Mouse (Mus musculus) G1E-ER4 (cell line): Measurements from ENCODE around the gene Gna15. TPM values are rescaled to one million over a fixed set of nuclear protein-coding genes. Genes with fewer than 3 reads are reported as not detected.

Experiments
- GATA1 ChIP-seq: IDR thresholded peaks from one replicate; pipeline ENCODE4 v1.8.0; 2012; ENCODE audit warnings: low read length, inconsistent platforms
- polyA plus RNA-seq: library from polyadenylated mRNA; stranded (reverse); fragments of >175 nt; gene quantifications from 2 replicates; pipeline ENCODE4 v1.2.3, GENCODE M21; 2012

Gna15 gene
- polyA plus RNA-seq, 1 experiment = 47.3 TPM

DNA sequence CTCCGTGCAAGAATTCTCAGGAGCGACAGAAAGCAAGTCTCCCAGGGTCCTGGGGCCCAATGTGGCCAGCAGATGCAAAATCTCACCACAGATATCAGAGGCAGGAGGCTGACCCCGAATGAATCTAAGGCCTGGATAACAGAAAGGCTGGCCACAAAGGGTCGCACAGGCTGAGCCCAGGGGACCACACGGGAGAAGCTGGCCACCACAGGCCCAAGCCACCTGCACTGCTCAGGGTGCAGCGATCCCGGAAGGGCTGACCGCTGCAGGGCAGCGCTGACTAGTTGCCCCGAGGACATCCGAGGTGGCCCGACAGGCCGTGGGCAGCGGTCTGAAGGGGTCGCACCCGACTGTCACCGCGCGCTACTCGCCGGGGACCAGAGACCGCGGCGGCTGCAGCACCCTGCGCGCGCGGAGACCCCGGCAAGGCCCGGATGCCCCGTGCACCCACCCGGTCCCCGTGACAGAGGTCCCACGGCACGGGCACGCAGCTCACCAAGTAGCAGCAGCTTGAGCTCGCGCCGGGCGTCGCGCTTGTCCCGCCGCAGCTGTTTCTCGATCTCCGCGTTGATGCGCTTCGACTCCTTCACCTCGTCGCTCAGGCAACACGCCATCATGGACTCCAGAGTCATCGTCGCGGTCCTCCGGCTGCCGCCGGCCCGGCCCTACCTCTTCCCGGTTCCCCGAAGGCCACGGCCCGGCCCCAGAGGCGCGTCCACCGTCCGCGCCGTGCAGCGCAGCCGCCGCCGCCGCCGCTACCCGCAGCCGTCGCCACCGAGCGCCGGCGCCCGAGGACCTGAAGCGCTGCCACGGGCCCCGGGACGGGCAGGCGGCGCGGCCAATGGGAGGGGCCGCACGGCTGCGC, 20.5 kb upstream of the Gna15 start:
- TF ChIP-seq GATA1 = no peak

GRCm38 (mm10) chr10:81543633-81544032, 19.6 kb upstream of the Gna15 start:
- no peak for TF ChIP-seq GATA1

DNA sequence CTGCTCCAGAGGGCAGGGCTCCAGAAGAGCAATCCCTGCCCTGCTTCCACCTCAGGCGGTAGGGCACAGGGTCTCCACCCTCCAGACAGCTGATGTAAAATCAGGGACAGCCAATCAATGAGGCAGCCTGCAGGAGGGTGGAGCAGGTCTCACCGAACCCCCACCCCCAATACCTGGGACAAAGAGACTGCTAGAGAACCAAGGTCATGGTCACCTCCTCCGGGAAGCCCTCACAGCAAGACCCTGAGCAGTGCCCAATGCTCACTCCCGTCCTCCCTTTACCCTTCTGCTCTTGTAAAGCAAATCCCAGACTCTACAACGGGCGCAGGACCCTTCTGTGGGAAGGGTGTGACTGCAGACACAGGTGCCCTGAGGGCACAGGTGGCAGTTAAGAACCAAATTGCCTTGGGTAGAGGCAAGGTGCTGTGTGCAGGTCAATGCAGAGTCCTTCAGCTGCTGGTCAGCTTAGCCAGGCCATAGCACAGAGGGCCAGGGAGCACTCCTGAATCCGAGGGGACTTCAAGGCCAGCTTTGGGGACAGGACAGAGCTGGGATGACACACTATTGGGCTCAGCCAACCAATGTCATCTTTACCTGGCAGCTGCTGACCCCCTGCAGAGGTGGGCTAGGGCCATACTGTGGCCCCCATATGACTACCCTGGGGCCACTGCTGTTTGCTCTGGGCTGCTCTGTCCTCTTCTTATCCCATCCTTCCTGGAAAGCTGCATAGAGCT, 18.9 kb upstream of the Gna15 start:
- no peak for TF ChIP-seq GATA1

GRCm38 (mm10) chr10:81541803-81542202, 17.8 kb upstream of the Gna15 start:
- no peak for TF ChIP-seq GATA1

DNA sequence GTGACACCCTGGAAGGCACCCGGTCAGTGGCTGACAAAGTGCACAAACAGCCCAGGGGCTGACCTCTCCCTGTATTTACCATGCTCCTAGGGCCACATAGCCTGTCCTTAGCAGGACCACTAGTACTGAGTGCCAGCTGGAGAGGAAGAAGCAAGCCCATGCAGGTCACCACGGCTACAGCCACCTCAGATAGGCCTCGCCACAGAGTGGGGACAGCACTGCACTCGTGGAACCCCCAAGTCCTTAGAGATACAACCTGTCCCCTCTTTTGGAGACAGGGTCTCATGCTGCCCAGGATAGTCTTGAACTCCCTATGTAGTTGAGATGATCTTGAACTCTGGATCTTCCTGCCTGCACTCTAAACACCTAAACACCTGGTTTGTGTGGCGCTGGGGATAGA, 17.3 kb upstream of the Gna15 start:
- no peak for TF ChIP-seq GATA1

DNA sequence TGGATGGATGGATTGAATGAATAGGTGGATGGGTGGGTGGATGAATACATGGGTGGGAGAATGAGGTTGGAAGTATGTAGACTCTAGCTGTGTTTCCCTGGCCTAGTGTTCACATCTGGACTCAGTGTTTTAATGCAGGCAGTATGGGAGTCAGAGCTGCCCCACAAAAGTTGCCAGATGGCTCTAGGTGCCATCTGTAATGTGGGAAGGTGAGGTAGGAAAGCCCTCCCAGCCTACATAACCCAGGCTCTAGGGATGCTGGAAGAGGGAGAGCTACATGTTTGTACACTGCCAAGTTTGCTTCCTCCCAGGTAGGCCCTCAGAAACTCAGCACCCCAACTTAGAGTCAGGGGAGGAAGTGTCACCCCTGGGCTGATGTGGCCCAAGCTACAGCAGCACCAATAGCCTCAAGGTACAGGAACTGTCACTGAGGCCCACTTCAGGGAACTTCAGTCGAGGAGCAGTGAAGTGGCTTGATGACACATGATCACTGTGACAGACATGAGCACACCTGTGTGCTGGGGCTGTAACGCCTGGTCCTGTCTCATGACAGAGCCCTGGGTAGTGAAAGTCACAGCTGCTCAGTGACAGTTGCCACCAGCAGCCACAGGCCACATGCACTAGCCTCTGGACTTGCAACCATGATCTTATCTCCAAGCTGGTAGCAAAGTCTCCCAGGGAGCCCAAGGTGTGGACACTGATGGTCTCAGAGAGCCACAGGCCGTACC, 14.5 kb upstream of the Gna15 start:
- TF ChIP-seq GATA1 = no peak

GRCm38 (mm10) chr10:81537429-81537828, 13.4 kb upstream of the Gna15 start:
- TF ChIP-seq GATA1 = no peak

- TF ChIP-seq GATA1 = no peak
Measured at GRCm38 (mm10) chr10:81536734-81537133, 12.7 kb upstream of the Gna15 start.

DNA sequence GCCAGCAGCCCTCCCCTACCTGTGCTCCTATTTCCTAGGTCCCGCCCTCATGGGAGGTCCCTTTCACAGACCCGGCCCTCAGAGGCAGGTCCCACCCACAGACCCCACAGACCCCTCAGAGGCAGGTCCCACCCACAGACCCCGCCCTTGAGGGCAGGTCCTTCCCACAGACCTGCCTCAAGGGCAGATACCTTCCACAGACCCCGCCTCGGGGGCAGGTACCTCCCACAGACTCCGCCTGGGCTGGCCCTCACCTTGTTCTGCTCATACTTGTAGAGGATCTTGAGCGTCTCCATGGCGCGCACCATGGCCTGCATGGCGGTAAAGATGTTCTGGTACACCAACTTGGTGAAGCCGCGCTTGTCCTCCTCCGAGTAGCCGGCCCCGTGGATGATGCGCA, 10.8 kb upstream of the Gna15 start:
- no peak for TF ChIP-seq GATA1

GRCm38 (mm10) chr10:81526779-81527178, 2.8 kb upstream of the Gna15 start:
- TF ChIP-seq GATA1 = no peak

- no peak for TF ChIP-seq GATA1
Measured at GRCm38 (mm10) chr10:81525017-81525694, 1.1 kb upstream of the Gna15 start.

GRCm38 (mm10) chr10:81523570-81523969, 455 bp downstream of the Gna15 start:
- no peak for TF ChIP-seq GATA1

GRCm38 (mm10) chr10:81523142-81523541, 883 bp downstream of the Gna15 start:
- TF ChIP-seq GATA1 = no peak

- TF ChIP-seq GATA1 = no peak
Measured at GRCm38 (mm10) chr10:81519978-81520365, 4.1 kb downstream of the Gna15 start.

DNA sequence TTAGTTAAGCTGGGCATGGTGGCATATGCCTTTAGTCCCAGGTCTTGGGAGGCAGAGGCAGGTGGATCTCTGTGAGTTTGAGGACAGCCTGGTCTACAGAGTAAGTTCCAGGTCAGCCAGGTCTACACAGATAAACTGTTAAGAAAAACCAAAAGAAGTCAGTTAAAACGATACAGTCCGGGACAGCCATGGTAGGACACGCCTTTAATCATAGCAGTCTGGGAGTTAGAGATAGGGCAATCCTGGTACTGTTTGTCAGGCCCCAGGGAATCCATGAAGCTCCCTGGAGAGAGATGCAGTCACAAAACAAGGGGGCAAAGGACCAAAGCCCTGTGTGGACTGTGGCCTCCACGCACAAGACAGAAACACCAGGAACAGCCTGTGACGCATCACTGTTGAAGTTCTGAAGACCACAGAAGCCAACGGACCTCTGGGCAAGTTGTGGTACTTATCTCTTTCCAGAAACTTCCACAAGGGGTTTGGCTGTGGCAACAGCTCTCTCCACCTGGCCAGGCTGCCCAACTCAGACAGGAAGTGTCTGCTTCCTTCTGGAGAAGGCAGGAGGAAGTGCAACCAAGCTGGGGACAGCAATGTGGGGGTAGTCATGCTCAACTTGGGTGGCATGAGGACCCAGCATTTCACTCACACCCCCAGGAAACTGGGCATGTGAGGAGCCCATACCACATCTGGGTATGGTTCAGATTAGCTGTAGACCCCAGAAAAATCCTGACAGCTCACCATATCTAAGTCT, 4.6 kb downstream of the Gna15 start:
- TF ChIP-seq GATA1 = peak; percentile 40

- no peak for TF ChIP-seq GATA1
Measured at GRCm38 (mm10) chr10:81518546-81518945, 5.5 kb downstream of the Gna15 start.
